Mouse (Mus musculus): Measurements from ENCODE around the gene Slc12a1. TPM values are rescaled to one million over a fixed set of nuclear protein-coding genes. Genes with fewer than 3 reads are reported as not detected.

Gene Slc12a1
- polyA plus RNA-seq, 1 experiment: not detected

DNA sequence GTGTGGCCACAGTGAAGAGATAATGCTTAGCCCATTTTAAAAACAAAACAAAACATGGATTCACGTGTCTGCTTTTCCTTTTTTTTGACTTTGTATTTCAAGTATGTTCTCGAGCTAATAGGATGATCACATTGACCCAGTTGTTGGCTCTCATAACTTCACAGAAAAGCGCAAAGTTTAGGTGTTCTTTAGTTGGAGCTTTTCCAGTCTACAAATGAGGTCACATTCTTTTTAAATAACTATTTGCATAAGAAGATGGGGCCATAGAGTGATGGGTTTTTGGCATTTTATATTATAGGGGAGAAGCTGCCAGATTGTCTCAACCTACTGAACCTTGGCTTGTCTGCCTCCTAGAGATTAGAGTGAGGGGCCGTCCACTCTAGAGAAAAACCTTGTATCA lies 97.0 kb downstream of the Slc12a1 start:
- H3K4me1 ChIP-seq: peaks cover 72% of the 10 kb centered on the region
- H3K4me3 ChIP-seq (replicated peaks): peak overlapping the region; percentile 96
- TF ChIP-seq FLI1 (IDR thresholded peaks at IDR 0.05; ENCODE audit: low read length) (no peak), GATA1 (IDR thresholded peaks at IDR 0.05; ENCODE audit: borderline replicate concordance, low read length) (no peak)
- H3K36me3 ChIP-seq (replicated peaks; ENCODE audit: low read length): peaks cover 50% of the 10 kb centered on the region
- H3K9me3 ChIP-seq: peaks cover 9% of the 10 kb centered on the region
- H3K27me3 ChIP-seq (replicated peaks): no peaks in the 10 kb centered on the region

DNA sequence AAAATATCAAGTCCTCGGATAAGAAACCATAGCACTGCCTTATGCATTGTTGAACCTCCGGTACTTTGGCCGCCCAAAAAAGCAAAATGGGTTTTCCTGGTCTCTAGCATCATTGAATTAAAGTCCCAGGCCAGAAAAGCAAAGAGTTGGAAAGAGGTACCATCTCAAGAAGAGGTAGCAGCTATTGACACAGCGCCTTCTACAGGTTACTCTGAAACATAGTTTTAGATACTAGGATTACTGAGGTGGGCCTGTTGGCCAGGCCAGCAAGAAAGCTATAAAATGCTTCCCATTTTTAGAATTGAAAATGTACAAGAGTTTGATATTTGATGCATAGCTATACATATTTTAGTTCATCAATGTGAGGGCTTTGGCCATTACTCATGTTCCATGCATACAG lies 97.6 kb downstream of the Slc12a1 start:
- H3K27me3 ChIP-seq (replicated peaks): no peaks in the 10 kb centered on the region
- H3K36me3 ChIP-seq (replicated peaks; ENCODE audit: low read length): peaks cover 54% of the 10 kb centered on the region
- no peak for TF ChIP-seq FLI1 (IDR thresholded peaks at IDR 0.05; ENCODE audit: low read length)
- no peak for TF ChIP-seq GATA1 (IDR thresholded peaks at IDR 0.05; ENCODE audit: borderline replicate concordance, low read length)
- peaks cover 13% of the 10 kb centered on the region for H3K9me3 ChIP-seq
- H3K4me1 ChIP-seq: peaks cover 75% of the 10 kb centered on the region
- no peak overlapping the region for H3K4me3 ChIP-seq (replicated peaks)

DNA sequence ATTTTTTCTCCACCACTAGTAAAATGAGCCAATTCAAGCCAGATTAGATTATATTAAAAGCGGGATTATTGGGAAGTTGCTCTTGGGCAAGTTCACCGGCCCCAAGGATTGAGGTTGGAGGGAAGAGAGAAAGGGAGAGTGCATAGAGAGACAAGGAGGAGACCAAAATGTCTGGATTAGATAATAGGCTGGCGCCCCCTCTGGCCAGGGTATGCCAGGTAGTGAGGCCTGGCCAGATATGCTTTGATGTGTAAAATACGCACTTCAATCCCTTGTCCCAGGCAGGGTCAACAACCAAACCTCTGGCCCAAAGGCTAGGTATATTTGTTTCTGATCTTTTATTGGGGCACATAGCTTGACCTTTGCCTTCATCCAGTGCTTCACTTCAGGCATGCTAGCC lies 99.5 kb downstream of the Slc12a1 start:
- peaks cover 75% of the 10 kb centered on the region for H3K4me1 ChIP-seq
- TF ChIP-seq GATA1 (IDR thresholded peaks at IDR 0.05; ENCODE audit: borderline replicate concordance, low read length): no peak
- H3K4me3 ChIP-seq (replicated peaks): no peak overlapping the region
- peaks cover 13% of the 10 kb centered on the region for H3K9me3 ChIP-seq
- peaks cover 72% of the 10 kb centered on the region for H3K36me3 ChIP-seq (replicated peaks; ENCODE audit: low read length)
- H3K27me3 ChIP-seq (replicated peaks): no peaks in the 10 kb centered on the region

DNA sequence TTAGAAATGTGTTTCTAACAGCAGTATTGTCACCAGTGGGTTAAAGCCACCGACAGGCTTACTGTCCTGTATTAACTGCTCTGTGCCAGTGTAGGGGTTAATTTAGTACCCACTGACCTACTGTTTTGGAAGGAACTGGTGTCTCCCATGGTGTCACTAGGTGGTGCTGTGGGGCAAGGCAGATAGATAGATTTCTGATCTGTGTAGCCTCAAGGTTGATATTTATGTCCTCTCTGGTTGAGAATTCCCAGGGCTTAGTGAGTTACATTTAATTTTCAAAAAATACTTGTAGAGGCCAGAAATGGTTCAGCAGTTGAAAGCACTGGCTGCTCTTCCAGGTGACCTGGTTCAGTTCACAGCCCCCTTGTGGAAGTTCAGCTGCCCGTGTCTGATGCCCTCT lies 100.0 kb downstream of the Slc12a1 start:
- no peaks in the 10 kb centered on the region for H3K27me3 ChIP-seq (replicated peaks)
- H3K4me1 ChIP-seq: peaks cover 80% of the 10 kb centered on the region
- H3K4me3 ChIP-seq (replicated peaks): no peak overlapping the region
- TF ChIP-seq FLI1 (IDR thresholded peaks at IDR 0.05; ENCODE audit: low read length): no peak
- no peak for TF ChIP-seq GATA1 (IDR thresholded peaks at IDR 0.05; ENCODE audit: borderline replicate concordance, low read length)
- H3K9me3 ChIP-seq: peaks cover 13% of the 10 kb centered on the region
- peaks cover 77% of the 10 kb centered on the region for H3K36me3 ChIP-seq (replicated peaks; ENCODE audit: low read length)

DNA sequence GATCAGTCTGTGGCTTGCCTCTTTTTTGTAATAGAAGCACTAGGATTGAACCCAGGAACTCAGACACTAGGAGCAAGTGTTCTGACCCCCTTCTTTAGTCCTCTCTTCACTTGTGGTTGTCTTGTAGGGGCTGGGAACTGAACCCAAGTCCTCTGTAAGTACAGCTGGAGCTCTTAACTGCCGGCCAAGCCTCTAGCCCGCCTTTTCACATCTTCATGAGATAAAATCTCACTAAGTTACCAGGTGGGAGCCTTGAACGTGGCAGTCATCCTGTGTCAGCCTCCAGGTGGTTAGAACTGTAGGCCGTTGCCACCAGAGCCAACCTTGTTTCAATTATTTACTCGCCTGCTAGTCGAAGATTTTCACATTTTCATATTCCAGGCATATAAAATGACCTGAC lies 101.4 kb downstream of the Slc12a1 start:
- peaks cover 13% of the 10 kb centered on the region for H3K9me3 ChIP-seq
- peaks cover 91% of the 10 kb centered on the region for H3K36me3 ChIP-seq (replicated peaks; ENCODE audit: low read length)
- no peak for TF ChIP-seq GATA1 (IDR thresholded peaks at IDR 0.05; ENCODE audit: borderline replicate concordance, low read length)
- TF ChIP-seq FLI1 (IDR thresholded peaks at IDR 0.05; ENCODE audit: low read length): no peak
- H3K27me3 ChIP-seq (replicated peaks): no peaks in the 10 kb centered on the region
- peaks cover 77% of the 10 kb centered on the region for H3K4me1 ChIP-seq
- H3K4me3 ChIP-seq (replicated peaks): no peak overlapping the region

DNA sequence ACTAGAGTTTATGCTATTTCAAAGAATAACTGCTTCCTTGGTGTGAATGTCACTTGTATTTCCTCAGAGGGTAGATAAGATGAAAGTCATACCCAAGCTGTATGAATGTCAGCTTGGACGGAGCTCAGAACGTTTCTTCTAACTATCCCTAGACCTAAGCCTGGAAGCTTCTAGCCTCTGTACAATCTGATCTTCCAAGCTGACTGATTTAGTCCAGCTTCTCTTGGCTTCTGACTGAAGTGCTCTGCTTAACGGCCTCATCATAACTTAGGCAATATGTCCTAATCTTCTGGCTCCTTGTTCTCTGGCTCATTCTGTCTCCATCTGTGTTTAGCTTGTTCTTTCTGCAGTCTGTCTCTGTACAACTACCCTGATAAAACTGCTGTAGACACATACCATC lies 102.3 kb downstream of the Slc12a1 start:
- H3K9me3 ChIP-seq: peaks cover 13% of the 10 kb centered on the region
- H3K4me3 ChIP-seq (replicated peaks): no peak overlapping the region
- peaks cover 67% of the 10 kb centered on the region for H3K4me1 ChIP-seq
- H3K27me3 ChIP-seq (replicated peaks): no peaks in the 10 kb centered on the region
- peaks cover 96% of the 10 kb centered on the region for H3K36me3 ChIP-seq (replicated peaks; ENCODE audit: low read length)
- TF ChIP-seq GATA1 (IDR thresholded peaks at IDR 0.05; ENCODE audit: borderline replicate concordance, low read length): no peak

DNA sequence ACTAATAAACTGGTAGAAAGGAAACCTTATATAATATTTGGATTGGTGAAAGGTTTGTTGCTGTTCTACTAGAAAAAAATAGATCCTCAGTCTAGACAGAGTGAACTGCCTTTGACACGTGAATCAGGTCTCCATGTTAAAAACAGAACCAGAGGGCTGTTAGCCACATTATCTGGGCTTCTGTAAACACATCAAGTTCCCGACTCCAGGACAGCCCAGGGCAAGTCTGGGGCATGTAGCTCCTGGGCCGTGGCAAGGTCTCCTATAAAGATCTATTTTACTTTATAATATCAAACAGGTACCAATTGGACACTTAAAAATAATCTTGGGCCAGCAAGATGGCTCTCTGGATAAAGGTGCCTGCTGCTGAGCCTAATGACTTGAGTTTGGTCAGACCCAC lies 103.6 kb downstream of the Slc12a1 start:
- TF ChIP-seq GATA1 (IDR thresholded peaks at IDR 0.05; ENCODE audit: borderline replicate concordance, low read length) (no peak), FLI1 (IDR thresholded peaks at IDR 0.05; ENCODE audit: low read length) (no peak)
- peaks cover 96% of the 10 kb centered on the region for H3K36me3 ChIP-seq (replicated peaks; ENCODE audit: low read length)

DNA sequence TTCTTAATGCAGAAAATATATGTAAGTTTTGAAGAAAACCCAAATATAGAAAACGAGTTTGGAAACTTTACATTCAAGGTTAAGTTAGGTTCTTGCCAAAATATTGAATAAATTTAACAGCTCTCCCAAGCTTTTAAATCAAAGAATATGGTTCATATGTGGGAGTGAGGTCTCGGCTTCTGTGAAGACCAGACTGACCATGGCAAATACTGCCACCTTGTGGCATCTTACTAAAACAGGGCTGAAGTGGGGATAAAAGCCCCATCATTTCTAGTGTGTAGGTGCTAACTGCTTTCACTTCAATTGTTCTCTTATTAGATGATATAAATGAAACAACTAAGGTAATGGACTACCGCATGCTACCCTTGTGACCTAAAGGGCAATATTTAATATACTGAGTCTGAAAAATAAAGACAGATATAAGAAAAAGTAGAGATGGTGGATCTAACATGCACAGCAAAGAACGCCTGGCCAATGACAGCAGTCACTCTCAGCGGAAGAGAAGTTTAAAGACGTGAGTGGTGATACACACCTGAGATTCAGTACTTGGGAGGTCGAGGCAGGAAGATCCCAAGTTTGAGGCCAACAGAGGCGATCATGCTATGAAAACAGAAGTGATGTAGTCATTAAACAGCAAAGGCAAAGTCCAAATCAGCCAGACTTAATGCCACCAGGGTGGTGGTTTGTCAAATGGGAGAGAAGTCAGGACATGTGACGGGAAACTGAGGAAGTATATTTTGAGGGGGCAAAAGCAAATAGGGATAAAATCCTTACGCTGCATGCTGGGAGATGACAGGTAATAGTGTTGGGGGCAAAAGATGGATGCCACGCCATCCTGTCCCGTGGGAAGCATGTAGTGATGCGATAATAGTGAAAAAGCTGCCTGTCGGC lies 107.2 kb downstream of the Slc12a1 start:
- Histone ChIP-seq H3K27me3 (replicated peaks) (no peaks in the 10 kb centered on the region), H3K36me3 (replicated peaks; ENCODE audit: low read length) (peaks cover 69% of the 10 kb centered on the region), H3K4me3 (replicated peaks) (no peak overlapping the region), H3K9me3 (peaks cover 3% of the 10 kb centered on the region), H3K4me1 (peaks cover 37% of the 10 kb centered on the region)
- no peak for TF ChIP-seq FLI1 (IDR thresholded peaks at IDR 0.05; ENCODE audit: low read length)
- TF ChIP-seq GATA1 (IDR thresholded peaks at IDR 0.05; ENCODE audit: borderline replicate concordance, low read length): no peak

More for the DNA sequence above, 103.6 kb downstream of the Slc12a1 start:
- Histone ChIP-seq H3K4me3 (replicated peaks) (no peak overlapping the region), H3K4me1 (peaks cover 59% of the 10 kb centered on the region), H3K9me3 (peaks cover 13% of the 10 kb centered on the region), H3K27me3 (replicated peaks) (no peaks in the 10 kb centered on the region)

DNA sequence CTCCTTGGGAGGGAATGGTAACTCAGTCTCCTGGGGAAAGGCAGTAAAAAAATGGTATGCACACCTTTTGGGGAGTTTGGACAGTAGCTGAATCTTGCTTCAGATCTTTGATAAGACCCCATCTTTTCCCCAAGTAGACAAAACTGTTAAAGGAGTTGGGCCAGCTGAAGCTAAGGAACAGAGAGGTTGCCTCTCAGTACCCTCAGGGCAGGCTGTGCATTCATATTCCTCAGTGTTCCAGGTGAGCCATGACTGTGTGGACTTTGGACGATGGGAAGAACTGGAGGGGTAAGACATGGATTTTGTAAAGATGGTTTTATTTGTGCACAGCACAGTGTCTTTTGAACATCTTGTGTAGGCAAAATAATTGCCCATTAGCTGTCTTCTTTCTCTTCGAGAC lies 108.0 kb downstream of the Slc12a1 start:
- no peaks in the 10 kb centered on the region for H3K9me3 ChIP-seq
- peaks cover 31% of the 10 kb centered on the region for H3K4me1 ChIP-seq
- H3K4me3 ChIP-seq (replicated peaks): no peak overlapping the region
- TF ChIP-seq GATA1 (IDR thresholded peaks at IDR 0.05; ENCODE audit: borderline replicate concordance, low read length): no peak
- no peak for TF ChIP-seq FLI1 (IDR thresholded peaks at IDR 0.05; ENCODE audit: low read length)
- no peaks in the 10 kb centered on the region for H3K27me3 ChIP-seq (replicated peaks)
- peaks cover 62% of the 10 kb centered on the region for H3K36me3 ChIP-seq (replicated peaks; ENCODE audit: low read length)

DNA sequence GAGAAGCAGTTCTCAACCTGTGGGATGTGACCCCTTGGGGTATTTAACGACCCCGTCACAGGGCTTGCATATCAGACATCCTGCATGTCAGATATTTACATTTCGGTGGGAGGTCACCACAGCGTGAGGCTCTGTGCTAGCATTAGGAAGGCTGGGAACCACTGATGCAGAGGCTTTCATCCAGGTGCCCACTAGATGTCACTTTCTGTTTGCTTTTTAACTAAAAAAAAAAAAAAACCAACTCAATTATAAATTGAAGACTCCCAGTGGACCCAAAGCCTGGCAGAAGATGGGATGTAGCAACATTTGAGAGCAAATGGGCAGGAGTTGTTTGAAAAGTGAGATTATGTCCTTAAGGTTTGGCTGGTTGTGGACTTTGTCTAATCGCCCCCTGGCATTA lies 110.8 kb downstream of the Slc12a1 start:
- H3K4me3 ChIP-seq (replicated peaks): no peak overlapping the region
- peaks cover 5% of the 10 kb centered on the region; the same call in 1 of the 2 replicates for H3K4me1 ChIP-seq
- no peaks in the 10 kb centered on the region for H3K27me3 ChIP-seq (replicated peaks)
- no peak for TF ChIP-seq GATA1 (IDR thresholded peaks at IDR 0.05; ENCODE audit: borderline replicate concordance, low read length)
- no peaks in the 10 kb centered on the region for H3K9me3 ChIP-seq
- peaks cover 35% of the 10 kb centered on the region for H3K36me3 ChIP-seq (replicated peaks; ENCODE audit: low read length)

Data from megakaryocyte, embryonic 14.5 days (primary cell).